Mouse (Mus musculus): ENCODE measurements around the gene Ddx23. TPM values are rescaled to one million over a fixed set of nuclear protein-coding genes. Genes with fewer than 3 reads are reported as not detected.

Gene Ddx23
- polyA plus RNA-seq (2015; fragmentation: Nextera tagmentation; extraction: Ambion mirVana): 18.5 and 24.7 TPM in 2 replicates

DNA sequence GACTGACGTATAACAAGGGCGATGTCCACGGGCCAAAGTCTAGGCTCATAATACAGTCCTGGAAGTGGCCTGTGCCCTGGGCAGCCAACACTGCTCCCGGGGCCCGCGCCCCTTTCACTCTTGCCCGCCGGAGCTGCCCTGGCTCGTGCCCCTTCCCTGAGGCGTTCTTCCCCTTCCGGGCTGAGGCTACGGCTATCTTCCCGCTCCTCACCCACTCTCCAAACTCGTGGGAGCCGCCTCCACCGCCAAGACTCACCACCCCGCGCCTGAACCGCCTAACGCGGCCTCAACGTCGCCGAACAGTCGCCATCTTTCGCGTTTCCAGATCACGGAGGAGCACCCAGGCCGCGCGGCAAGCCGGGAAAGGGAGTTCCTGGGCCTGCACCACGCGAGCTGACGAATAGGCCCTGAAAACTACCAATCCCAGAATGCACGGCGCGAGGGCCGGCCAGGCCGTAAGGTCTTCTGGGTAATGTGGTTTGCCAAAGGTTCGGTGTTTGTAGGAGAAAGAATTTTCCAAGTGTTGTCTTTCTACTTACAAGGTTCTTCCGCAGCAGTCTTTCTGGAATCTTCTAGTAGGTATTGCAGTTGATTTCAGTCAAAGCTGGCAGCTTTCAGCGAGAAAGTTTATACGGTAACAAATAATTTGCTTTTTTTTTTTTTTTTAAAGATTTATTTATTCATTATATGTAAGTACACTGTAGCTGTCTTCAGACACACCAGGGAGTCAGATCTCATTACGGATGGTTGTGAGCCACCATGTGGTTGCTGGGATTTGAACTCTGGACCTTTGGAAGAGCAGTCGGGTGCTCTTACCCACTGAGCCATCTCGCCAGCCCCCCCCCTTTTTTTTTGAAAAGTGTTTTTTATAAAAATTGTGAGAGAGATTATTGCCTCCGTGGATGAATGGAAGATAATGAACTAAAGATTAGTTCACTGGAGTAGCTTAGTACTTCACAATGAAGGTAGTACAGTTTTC, at the start of gene Ddx23:
Ddx23 (minus strand) TSS at position 328 of the 979 bp plus-strand sequence.
- Histone ChIP-seq H3K4me1 (peaks cover 8% of the 10 kb centered on the region; the same call in 1 of the 2 replicates), H3K9me3 (no peaks in the 10 kb centered on the region), H3K4me2 (peak within 1 kb of the TSS; percentile 70), H3K4me3 (peak within 1 kb of the TSS; percentile 89), H3K27me3 (no peaks in the 10 kb centered on the region), H3K9ac (peak within 1 kb of the TSS; percentile 92), H3K27ac (peak within 1 kb of the TSS; percentile 95), H3K36me3 (peaks cover 20% of the 10 kb centered on the region)
- ATAC-seq (ENCODE audit: insufficient number of reproducible peaks, low FRiP score, low TSS enrichment, low read depth): peak; percentile 92
- 4% methylated on average over 47 of the region's 48 CpGs for WGBS

DNA sequence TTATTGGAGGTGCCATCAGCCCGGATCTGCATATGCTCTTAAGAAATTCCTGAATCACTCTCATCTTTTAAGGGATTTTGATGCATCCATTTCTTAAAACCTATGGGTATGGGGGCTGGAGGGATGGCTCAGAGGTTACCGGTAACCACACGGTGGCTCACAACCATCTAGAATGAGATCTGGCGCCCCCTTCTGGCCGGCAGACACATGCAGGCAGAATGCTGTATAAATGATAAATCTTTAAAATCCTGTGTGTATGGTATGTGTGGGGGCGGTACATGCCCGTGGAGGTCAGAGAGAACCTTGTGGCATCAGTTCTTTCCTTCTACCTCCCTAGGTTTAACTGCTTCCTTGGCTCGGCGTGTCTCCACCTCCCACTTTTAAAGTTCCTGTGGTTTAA, 47.7 kb upstream of the Ddx23 start:
- no peaks in the 10 kb centered on the region for H3K36me3 ChIP-seq
- H3K4me1 ChIP-seq: peaks cover 3% of the 10 kb centered on the region; the same call in 1 of the 2 replicates
- H3K4me3 ChIP-seq: no peak overlapping the region
- H3K9me3 ChIP-seq: no peaks in the 10 kb centered on the region
- H3K27me3 ChIP-seq: peaks cover 4% of the 10 kb centered on the region; the same call in 1 of the 2 replicates
- ATAC-seq (ENCODE audit: insufficient number of reproducible peaks, low FRiP score, low TSS enrichment, low read depth): no peak
- H3K9ac ChIP-seq: no peak overlapping the region
- H3K27ac ChIP-seq: no peak overlapping the region
- no peak overlapping the region for H3K4me2 ChIP-seq
- 15% methylated on average over 9 of the region's 9 CpGs for WGBS

DNA sequence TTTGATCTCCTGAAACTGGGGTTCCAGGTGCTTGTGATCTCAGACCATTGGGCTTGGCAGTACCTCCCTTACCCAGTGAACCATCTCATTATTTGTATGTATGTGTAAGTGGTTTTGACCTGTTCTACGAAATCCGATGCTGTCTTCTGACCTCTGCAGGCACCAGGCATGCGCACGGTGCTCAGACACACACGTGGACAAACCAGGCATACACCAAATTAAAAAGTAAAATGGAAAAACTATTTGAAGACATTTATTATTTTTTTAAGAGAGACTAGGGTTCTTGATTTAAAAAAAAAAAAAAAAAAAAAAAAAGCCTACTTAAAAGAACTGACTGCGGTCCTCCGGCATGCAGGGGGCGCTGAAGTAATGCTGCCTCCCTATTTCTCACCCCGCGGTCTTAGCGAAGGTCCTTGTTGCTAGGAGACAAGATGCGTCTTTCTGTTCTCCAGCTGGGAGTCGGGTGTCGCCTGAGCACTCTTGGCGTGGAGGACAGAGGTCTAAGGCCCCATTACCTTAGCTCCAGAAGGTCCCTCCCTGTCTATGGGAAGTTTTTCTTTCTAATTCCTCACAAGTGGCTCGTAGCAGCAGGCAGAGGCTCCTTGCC, 45.2 kb upstream of the Ddx23 start, which contains the start of gene Ccdc65:
Ccdc65 (plus strand) TSS at position 442 of the 607 bp plus-strand sequence.
- H3K36me3 ChIP-seq: no peaks in the 10 kb centered on the region
- ATAC-seq (ENCODE audit: insufficient number of reproducible peaks, low FRiP score, low TSS enrichment, low read depth): peak; percentile 55; the same call in 1 of the 2 replicates
- no peak within 1 kb of the TSS for H3K9ac ChIP-seq
- H3K9me3 ChIP-seq: no peaks in the 10 kb centered on the region
- WGBS: 18% methylated on average over 16 of the region's 16 CpGs
- peak within 1 kb of the TSS; percentile 43 for H3K4me3 ChIP-seq
- H3K4me2 ChIP-seq: peak within 1 kb of the TSS; percentile 64
- H3K27ac ChIP-seq: no peak within 1 kb of the TSS
- H3K4me1 ChIP-seq: peaks cover 3% of the 10 kb centered on the region; the same call in 1 of the 2 replicates
- H3K27me3 ChIP-seq: peaks cover 24% of the 10 kb centered on the region

DNA sequence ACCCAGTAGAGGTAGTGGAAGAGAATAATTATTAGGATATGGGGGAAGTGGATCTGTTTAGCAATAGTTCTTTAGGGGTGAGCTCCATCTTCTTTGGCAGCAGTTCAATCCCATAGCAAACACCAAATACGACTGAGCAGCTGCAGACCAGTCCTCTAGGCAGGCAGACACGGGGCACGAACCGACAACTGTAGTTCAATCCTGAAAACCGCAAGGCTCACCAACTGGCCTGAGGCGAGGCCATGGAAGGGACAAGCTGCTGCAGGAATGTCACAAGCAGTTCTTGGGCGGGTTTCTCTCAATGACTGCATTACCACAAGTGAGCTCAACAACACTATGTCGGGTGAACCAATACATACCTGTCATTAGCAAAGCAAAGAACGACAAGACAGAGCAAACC, 41.6 kb upstream of the Ddx23 start:
- peaks cover 52% of the 10 kb centered on the region for H3K27me3 ChIP-seq
- no peak overlapping the region for H3K4me3 ChIP-seq
- no peak overlapping the region for H3K27ac ChIP-seq
- H3K36me3 ChIP-seq: no peaks in the 10 kb centered on the region
- no peak overlapping the region for H3K9ac ChIP-seq
- no peaks in the 10 kb centered on the region for H3K9me3 ChIP-seq
- H3K4me1 ChIP-seq: peaks cover 8% of the 10 kb centered on the region
- ATAC-seq (ENCODE audit: insufficient number of reproducible peaks, low FRiP score, low TSS enrichment, low read depth): no peak
- no peak overlapping the region for H3K4me2 ChIP-seq
- 52% methylated on average over 9 of the region's 9 CpGs for WGBS

DNA sequence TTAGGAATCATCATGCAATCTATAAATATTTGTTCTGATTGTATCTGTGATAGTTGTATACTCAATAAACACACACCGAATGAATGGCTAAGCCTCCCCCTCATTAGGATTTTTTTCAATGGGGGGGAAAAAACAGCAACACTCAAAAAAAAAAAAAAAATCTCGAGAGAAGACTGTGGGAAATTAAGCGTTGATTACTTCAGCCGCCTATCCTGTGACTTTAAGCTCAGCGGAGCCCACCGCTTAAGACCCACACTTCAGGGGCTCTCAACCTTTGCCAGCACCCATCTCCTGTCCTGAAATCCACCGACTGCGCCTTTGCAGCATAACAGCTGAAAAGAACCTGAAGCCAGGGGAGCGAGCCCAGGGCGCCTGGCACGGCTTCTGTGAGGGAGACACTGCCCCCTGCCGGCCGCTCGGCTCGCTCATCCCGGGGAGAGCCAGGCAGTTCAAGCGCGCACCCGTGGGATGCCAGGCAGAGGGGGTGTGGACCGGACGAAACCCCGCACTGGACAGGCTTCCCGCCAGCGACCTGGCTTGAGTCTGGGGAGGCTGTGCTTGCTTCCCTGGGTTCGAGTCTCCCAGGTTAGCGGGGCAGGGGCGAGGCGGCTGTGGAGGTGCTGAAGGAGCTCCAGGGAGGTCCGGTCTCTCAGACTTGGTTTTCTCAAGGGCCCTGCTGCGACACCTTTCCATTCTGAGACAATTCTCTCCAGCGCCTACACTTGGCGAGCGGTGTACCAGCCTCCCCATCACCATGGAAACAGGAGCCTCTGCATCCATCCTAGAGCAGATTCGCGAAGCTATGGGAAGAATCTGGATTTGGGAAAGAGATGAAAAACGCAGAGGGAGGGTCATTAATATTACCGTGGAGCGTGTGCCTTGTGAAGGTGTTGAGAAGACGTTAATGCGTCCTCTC, 36.8 kb upstream of the Ddx23 start:
- 5% methylated on average over 40 of the region's 40 CpGs for WGBS
- H3K9ac ChIP-seq: no peak overlapping the region
- no peaks in the 10 kb centered on the region for H3K9me3 ChIP-seq
- no peak overlapping the region for H3K27ac ChIP-seq
- peaks cover 8% of the 10 kb centered on the region for H3K4me1 ChIP-seq
- no peak for ATAC-seq (ENCODE audit: insufficient number of reproducible peaks, low FRiP score, low TSS enrichment, low read depth)
- peaks cover 45% of the 10 kb centered on the region for H3K27me3 ChIP-seq
- H3K4me3 ChIP-seq: peak overlapping the region; percentile 31
- no peaks in the 10 kb centered on the region for H3K36me3 ChIP-seq
- peak overlapping the region; percentile 56 for H3K4me2 ChIP-seq

DNA sequence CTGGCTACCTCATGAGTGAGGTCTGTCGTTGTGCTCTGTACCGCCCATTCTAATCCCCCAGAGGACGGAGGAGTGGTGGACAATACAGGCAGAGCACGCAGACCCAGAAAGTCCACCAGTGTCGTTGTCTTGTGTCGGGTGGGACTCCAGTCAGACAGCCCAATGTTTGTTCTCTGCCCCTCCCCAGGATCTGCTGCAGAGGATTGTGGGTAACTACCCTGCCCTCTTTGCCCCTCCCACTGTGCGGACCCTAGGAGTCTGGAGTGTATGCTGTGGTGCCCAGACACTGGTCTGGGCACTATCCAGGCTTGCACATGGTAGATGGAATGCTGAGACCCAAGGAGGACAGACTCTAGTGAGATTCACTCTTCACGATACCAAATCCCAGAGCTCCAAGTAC, 33.5 kb upstream of the Ddx23 start:
- no peak overlapping the region for H3K27ac ChIP-seq
- no peaks in the 10 kb centered on the region for H3K36me3 ChIP-seq
- ATAC-seq (ENCODE audit: insufficient number of reproducible peaks, low FRiP score, low TSS enrichment, low read depth): no peak
- no peaks in the 10 kb centered on the region for H3K9me3 ChIP-seq
- 51% methylated on average over 8 of the region's 8 CpGs for whole genome bisulfite sequencing
- H3K4me3 ChIP-seq: no peak overlapping the region
- H3K4me1 ChIP-seq: peaks cover 19% of the 10 kb centered on the region
- H3K9ac ChIP-seq: no peak overlapping the region
- H3K27me3 ChIP-seq: peaks cover 22% of the 10 kb centered on the region
- H3K4me2 ChIP-seq: no peak overlapping the region

DNA sequence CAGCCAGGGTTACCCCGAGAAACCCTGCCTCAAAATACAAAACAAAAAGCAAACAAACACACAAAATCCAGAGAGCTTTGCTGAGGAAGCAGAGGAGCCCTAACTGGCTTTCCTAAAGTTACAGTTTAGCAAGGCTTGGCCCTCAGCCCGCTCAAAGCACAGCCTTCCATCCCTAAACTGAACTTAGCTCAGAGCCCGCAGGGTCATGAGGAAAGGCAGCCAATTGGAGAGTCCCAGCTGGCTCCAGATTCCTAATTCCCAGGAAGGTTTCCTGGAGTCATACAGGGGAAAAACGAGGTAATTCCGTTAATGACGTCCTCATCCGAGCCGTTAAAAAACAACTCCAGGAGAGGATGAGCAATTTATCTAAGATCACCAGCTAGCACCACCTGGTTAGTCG, 33.0 kb upstream of the Ddx23 start:
- WGBS: 38% methylated on average over 9 of the region's 9 CpGs
- Histone ChIP-seq H3K27ac (no peak overlapping the region), H3K9ac (no peak overlapping the region)

DNA sequence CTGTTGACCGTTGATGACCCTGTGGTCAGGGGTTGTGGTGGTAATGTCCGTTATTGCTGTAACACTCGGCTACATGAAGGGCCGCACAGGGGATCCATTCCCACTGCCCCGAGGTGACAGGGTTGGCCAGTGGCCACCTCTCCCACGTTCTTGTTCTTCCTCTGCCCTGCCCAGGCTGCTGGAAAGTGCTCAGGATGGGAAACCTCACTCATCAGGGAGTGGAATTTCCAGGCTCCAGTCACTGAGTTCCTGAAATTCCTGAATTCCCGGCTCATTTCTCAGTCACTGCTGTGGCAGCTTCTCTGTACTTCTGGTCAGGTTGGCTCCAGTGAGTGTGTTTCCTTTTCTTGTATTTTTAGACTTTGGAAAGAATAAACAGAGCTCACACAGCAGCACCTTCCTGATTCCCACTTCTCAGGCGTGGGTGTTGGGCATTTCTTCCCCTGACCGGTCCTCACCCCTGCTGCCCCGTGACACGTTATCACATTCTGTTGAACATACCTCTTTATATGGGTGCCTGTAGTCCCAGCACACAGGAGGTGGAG, 29.5 kb upstream of the Ddx23 start:
- Histone ChIP-seq H3K4me1 (peaks cover 11% of the 10 kb centered on the region), H3K27me3 (no peaks in the 10 kb centered on the region), H3K9me3 (no peaks in the 10 kb centered on the region), H3K36me3 (no peaks in the 10 kb centered on the region), H3K9ac (no peak overlapping the region), H3K4me3 (no peak overlapping the region), H3K27ac (0 out of 2 replicates have a peak overlapping the region, but pooled peaks have one; percentile 40), H3K4me2 (no peak overlapping the region)
- no peak for ATAC-seq (ENCODE audit: insufficient number of reproducible peaks, low FRiP score, low TSS enrichment, low read depth)
- WGBS: 36% methylated on average over 11 of the region's 11 CpGs

More for the DNA sequence above, 33.0 kb upstream of the Ddx23 start:
- peaks cover 17% of the 10 kb centered on the region for H3K27me3 ChIP-seq
- peaks cover 19% of the 10 kb centered on the region for H3K4me1 ChIP-seq
- H3K9me3 ChIP-seq: no peaks in the 10 kb centered on the region
- no peak overlapping the region for H3K4me2 ChIP-seq
- ATAC-seq (ENCODE audit: insufficient number of reproducible peaks, low FRiP score, low TSS enrichment, low read depth): no peak
- no peak overlapping the region for H3K4me3 ChIP-seq
- H3K36me3 ChIP-seq: no peaks in the 10 kb centered on the region

DNA sequence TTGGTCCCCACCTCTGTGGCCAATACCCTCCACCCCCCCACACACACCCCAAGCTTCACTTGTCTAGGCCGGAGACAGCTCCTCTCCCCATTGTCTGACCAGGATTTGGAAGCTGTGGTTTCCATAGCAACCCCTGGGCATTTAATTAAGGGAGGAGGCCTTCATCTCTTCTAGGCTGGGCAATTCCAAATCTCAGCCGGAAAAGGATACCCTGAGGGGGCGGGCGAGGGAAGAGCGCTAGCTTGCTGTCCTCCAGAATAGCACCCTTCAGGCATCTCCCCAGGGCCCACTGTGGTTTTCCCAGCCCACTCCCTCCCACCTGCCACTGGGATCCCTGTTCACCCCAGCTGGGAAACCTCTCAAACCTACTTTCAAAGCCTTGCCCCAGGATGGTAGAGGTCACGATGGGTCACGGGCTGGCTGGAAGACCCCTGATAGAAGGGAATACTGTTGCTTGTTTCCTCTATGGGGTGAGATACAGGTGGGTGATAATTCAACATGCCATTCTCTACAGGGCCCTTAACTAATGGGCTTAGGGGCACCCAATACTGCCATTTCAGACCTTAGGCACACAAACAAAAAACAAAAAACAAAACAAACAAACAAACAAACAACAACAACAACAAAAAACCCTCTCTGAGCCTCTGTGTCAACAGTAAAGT, 28.9 kb upstream of the Ddx23 start:
- H3K4me1 ChIP-seq: peaks cover 11% of the 10 kb centered on the region
- H3K36me3 ChIP-seq: no peaks in the 10 kb centered on the region
- no peak for ATAC-seq (ENCODE audit: insufficient number of reproducible peaks, low FRiP score, low TSS enrichment, low read depth)
- H3K4me3 ChIP-seq: no peak overlapping the region
- H3K9ac ChIP-seq: no peak overlapping the region
- H3K4me2 ChIP-seq: no peak overlapping the region
- 53% methylated on average over 7 of the region's 7 CpGs for WGBS
- H3K9me3 ChIP-seq: no peaks in the 10 kb centered on the region
- no peak overlapping the region for H3K27ac ChIP-seq
- no peaks in the 10 kb centered on the region for H3K27me3 ChIP-seq

DNA sequence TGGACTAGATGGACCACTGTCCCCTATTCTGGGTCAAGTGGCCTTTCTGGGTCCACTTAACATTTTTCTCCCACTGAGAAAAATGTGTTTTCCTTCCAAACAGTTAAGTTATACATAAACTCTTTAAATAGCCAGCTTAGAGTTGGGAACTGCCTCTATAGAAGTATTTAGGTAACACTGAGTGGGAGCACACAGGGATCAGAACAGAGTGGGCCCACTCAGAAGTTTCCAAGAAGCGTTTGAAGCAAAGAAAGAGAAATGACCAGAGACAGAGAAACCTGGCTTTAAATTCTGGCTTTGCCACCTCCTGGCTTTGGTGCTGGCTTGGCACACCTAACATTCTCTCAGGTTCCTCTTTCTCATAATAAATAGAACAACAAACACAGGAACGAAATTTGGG, 27.0 kb upstream of the Ddx23 start:
- H3K4me2 ChIP-seq: no peak overlapping the region
- H3K27me3 ChIP-seq: no peaks in the 10 kb centered on the region
- H3K4me1 ChIP-seq: peaks cover 11% of the 10 kb centered on the region
- H3K9me3 ChIP-seq: no peaks in the 10 kb centered on the region
- ATAC-seq (ENCODE audit: insufficient number of reproducible peaks, low FRiP score, low TSS enrichment, low read depth): no peak
- H3K27ac ChIP-seq: no peak overlapping the region
- no peaks in the 10 kb centered on the region for H3K36me3 ChIP-seq
- H3K9ac ChIP-seq: no peak overlapping the region
- no peak overlapping the region for H3K4me3 ChIP-seq
- 76% methylated on average over 2 of the region's 2 CpGs for WGBS

DNA sequence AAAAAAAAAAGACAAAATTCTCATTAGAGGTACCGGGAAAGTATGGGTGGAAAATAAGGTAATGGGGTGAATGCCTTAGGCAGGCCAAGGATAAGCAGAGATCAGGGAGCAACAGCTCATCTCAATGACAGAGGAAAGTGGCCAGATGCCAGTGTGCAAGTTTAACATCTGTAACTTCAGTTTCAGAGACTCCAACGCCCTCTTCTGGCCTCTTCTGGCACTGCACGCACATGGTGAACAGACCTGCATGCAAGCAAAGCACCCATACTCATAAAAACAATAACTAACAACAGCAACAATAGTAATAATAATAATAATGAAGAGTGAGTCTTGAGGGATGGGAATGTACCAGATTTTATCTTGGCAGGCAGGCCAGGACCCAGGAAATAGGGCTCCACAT, 23.2 kb upstream of the Ddx23 start:
- WGBS: 78% methylated on average over 3 of the region's 3 CpGs
- Histone ChIP-seq H3K9me3 (no peaks in the 10 kb centered on the region), H3K9ac (no peak overlapping the region), H3K27ac (no peak overlapping the region), H3K27me3 (no peaks in the 10 kb centered on the region), H3K4me1 (no peaks in the 10 kb centered on the region), H3K4me2 (no peak overlapping the region), H3K36me3 (no peaks in the 10 kb centered on the region), H3K4me3 (no peak overlapping the region)
- no peak for ATAC-seq (ENCODE audit: insufficient number of reproducible peaks, low FRiP score, low TSS enrichment, low read depth)
